Mouse (Mus musculus) lung, adult 2 months (tissue): ENCODE measurements around the gene Rala. TPM values are rescaled to one million over a fixed set of nuclear protein-coding genes. Genes with fewer than 3 reads are reported as not detected.

Source experiments
- DNase-seq: peaks from one replicate; pipeline ENCODE4 v3.0.0; 2022
- H3K4me1 ChIP-seq: fragments of 200-500 bp; 2 replicates; pipeline ENCODE4 v1.6.1; 2011; ENCODE audit warnings: low read length; ENCODE audit not compliant: control insufficient read depth, insufficient read depth
- H3K4me3 ChIP-seq: fragments of 200-500 bp; replicated peaks from 2 replicates; pipeline ENCODE3; 2011; ENCODE audit warnings: low read depth, mild to moderate bottlenecking, control low read depth, low read length; ENCODE audit errors: extremely low read depth
- CTCF ChIP-seq: fragments of 200-500 bp; IDR thresholded peaks from 2 replicates; pipeline ENCODE4 v1.5.1; 2011; ENCODE audit warnings: mild to moderate bottlenecking, low read length, control low read depth; ENCODE audit not compliant: insufficient read depth
- POLR2A ChIP-seq: fragments of 200-500 bp; IDR thresholded peaks from 2 replicates; pipeline ENCODE4 v1.6.1; 2011; ENCODE audit warnings: low read depth, mild to moderate bottlenecking, control low read depth, low read length, borderline replicate concordance; ENCODE audit errors: extremely low read depth
- WGBS: fragments of 180-500 bp; shearing (Covaris S2); methylation state at CpG from one replicate; pipeline ENCODE4 v1.1.7; 2018; 5-methylcytosine and 5-hydroxymethylcytosine counted together
- polyA plus RNA-seq: library from polyadenylated mRNA; depleted of rRNA; stranded (reverse); fragments of >200 nt; gene quantifications from 2 replicates; pipeline ENCODE4 v1.2.3, GENCODE M21; 2012

Rala gene
- polyA plus RNA-seq, 1 experiment, result 25.2 TPM

DNA sequence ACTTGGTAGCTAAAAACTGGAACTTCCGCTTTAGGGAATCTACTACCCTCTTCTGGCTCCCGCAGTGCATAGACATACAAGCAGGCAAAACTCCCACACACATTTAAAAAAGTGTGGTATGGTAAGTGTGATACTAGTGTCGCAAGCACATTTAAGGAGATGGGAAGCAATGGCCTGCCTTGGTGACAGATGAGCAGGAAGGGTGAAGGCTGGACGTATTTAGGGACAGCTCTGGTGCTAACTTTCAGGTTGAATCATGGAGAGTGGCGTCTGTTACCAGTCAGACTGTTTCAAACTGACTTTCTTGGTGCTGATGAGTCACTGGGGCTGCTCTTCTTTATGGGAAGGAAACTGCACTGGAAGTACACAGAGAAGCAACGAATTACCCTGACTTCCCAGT lies 52.5 kb downstream of the Rala start:
- WGBS, result 89% methylated on average over 6 of the region's 6 CpGs
- TF ChIP-seq POLR2A (no peak), CTCF (no peak)
- DNase-seq, result no peak
- Histone ChIP-seq H3K4me1 (no peaks in the 10 kb centered on the region), H3K4me3 (no peak overlapping the region)

DNA sequence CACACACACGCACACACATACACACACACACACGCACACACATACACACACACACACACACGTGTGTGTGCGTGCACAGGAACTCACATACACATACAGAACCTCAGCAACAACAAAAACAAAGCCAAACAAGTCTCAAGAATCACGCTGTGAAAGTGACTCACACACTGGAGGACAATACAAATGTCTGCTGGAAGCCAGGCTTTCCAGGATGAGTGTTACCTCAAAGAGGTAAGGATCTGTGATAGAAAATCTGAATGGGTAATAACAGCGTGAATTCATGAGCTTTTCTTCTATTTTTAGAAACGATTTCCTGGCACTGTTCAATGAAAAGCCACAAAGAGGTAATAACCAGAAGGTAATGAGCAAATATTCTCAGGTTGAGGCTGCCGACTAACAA lies 59.8 kb downstream of the Rala start:
- no peak for DNase-seq
- H3K4me1 ChIP-seq, result peaks cover 3% of the 10 kb centered on the region; the same call in 1 of the 2 replicates
- no peak overlapping the region for H3K4me3 ChIP-seq
- TF ChIP-seq CTCF, result no peak
- TF ChIP-seq POLR2A, result no peak
- WGBS, result 76% methylated on average over 8 of the region's 8 CpGs

DNA sequence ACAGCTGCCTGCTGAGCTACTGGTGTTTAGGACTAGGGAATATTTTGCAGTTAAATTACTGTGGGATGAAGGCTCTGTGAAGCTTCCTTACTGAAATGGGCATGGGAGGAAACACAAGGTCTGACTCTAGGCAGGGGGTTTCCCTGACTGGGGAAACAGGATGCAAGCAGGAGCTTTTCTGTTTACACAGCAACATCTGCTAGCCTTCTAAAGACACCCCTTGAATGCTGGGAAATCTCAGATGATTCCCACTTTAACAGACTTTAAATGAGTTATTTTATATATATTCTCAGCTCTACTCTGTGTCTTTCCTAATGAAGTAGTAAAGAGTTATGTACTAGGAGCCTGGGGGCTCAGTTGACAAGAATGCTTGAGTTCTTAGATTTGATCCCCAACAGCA lies 65.0 kb downstream of the Rala start:
- Histone ChIP-seq H3K4me1 (peaks cover 6% of the 10 kb centered on the region), H3K4me3 (no peak overlapping the region)
- TF ChIP-seq CTCF (no peak), POLR2A (no peak)
- DNase-seq, result no peak

DNA sequence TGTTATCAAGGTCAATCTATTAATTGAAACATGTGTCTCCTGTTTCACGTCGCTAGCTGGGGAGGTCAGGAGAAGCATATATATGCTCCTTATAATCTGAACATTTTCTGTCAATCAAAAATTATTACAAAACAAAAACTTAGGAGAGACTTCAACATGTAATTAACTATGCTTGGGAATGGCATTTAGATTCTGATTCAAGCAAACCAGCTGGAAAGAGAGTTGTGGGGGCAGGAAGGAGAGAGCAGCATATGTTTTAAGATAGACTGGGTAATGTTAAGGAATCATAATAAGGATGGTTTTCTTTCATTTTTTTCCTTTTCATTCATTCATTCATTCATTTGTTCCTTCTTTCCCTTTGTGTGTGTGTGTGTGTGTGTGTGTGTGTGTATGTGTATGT lies 77.3 kb downstream of the Rala start:
- Histone ChIP-seq H3K4me3 (no peak overlapping the region), H3K4me1 (no peaks in the 10 kb centered on the region)
- DNase-seq, result no peak
- no peak for TF ChIP-seq POLR2A
- TF ChIP-seq CTCF, result no peak
- 91% methylated on average over 2 of the region's 2 CpGs for WGBS

DNA sequence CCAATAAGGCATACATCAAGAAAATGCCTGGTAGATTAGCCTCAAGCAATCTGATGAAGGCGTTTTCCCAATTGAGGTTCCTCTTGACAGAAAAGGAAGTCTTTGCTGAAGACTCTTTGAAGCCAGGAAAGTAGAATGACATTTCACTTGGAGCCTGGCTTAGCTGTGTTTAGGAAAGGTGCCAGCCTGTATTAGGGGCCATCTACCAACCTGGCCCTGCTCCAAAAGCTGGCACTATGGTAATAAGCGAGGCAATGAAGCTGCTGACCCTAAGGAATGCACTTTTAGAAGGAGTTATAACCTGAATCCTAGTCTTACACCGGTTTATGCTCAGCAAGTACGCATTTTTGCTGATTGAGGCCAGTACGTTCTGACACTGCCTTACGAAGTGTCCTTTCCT lies 83.5 kb downstream of the Rala start:
- Histone ChIP-seq H3K4me1 (no peaks in the 10 kb centered on the region), H3K4me3 (no peak overlapping the region)
- WGBS, result 79% methylated on average over 6 of the region's 6 CpGs
- no peak for DNase-seq
- TF ChIP-seq CTCF, result no peak
- TF ChIP-seq POLR2A, result no peak

DNA sequence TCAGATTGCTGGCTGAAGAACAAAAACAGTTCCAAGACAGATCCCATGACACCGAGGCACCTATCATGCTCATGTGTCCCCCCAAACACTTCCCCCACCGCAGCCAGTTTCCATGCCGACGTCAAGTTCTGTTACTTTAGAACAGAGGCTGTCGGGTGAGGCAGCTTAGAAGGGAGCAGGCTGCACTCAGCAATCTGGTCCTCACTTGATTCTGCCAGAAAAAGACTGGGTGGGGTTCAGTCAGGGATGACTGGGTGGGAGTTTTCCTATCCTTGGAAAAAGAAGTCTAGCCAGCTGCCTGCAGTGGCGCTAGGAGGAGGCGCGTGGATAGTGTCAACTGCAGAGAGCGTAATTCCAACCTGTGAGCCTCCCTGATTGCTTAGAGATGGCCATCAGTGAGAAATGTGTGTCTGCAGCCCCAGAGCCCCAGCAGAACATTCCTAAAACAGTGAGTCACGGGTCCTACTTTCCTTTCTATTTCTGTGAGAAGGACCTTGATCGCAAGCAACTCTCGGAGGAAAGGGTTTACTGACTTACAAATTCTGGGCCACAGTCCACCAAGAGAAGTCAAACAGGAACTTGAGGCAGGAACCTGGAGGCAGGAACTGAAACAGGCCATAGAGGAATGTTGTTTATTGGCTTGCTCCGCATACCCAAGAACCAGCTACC lies 84.5 kb downstream of the Rala start:
- no peak for TF ChIP-seq POLR2A
- no peak for TF ChIP-seq CTCF
- Histone ChIP-seq H3K4me3 (no peak overlapping the region), H3K4me1 (no peaks in the 10 kb centered on the region)
- no peak for DNase-seq
- WGBS, result 79% methylated on average over 13 of the region's 13 CpGs

DNA sequence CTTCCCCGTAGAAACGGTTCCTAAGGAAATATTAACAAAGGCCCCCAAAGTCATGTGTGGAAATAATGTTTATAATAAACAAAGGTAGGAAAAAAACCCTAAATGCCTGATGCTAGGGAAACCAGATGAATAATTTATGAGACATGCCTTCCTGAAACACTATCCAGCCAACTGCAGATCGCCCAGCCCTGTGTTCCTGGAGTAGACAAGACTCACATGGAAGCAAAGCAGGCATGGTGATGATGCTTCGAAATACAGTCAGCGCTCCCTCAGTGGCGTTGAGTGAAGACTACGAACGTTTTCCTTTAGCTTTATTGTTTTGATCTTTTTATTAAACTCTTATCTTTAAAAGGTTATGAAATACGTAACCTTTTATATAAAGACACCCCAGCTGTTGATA lies 87.0 kb downstream of the Rala start:
- no peak for TF ChIP-seq CTCF
- no peak for TF ChIP-seq POLR2A
- Histone ChIP-seq H3K4me3 (no peak overlapping the region), H3K4me1 (no peaks in the 10 kb centered on the region)
- no peak for DNase-seq
- 76% methylated on average over 9 of the region's 9 CpGs for WGBS

DNA sequence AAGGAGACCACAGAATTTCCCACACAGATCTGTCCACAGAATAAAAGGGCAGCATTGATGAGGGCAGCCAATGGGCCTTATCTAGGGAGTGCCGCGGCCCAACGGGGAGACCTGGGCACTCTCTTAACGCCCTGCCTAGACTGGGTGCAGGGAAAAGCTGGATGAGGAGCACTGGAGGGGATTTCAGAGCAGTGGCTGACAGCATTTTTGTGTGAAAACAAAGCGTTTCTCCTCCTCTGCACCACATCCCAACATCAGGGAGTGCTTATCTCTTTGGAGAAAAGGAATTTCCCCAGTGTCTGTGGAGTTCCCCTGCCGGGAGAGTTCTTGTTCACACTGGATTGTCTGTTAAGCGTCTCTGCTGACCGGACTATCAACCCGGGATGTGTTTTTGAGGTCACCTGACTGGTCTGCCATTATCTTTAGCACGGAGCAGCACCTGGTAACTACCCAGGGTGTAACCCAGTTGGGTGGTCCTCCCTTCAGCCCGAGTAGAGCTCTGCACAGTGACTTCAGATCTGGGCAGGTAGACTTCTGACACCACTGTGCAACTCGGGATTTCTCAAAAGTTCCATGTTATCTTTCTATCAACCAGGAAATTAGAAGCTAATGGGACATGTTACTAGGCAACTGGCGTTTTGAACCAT lies 88.4 kb downstream of the Rala start:
- TF ChIP-seq POLR2A, result no peak
- no peak for TF ChIP-seq CTCF
- no peak for DNase-seq
- Histone ChIP-seq H3K4me3 (no peak overlapping the region), H3K4me1 (no peaks in the 10 kb centered on the region)
- WGBS, result 9% methylated on average over 13 of the region's 13 CpGs

DNA sequence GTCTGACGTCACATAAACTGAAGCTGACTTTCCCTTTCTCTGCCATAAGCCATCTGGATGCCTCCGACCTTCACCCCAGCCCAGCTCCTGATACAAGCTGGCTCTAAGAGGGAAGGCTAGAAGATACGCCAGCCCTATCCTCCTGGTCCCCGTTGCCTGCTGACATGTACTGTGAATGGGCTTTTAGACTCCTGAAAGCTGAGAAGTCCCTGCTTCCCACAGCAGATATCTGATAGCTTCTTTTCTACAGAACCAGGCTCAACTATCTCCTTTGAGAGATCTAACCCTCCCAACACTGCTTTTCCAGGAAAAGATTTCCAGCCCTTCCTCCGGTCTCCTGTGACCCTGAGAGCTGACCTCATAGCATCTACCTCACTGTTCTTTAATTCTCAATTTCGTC lies 89.3 kb downstream of the Rala start:
- no peak for TF ChIP-seq POLR2A
- TF ChIP-seq CTCF, result no peak
- no peak overlapping the region for H3K4me3 ChIP-seq
- WGBS, result 57% methylated on average over 6 of the region's 6 CpGs
- no peak for DNase-seq
- no peaks in the 10 kb centered on the region for H3K4me1 ChIP-seq

DNA sequence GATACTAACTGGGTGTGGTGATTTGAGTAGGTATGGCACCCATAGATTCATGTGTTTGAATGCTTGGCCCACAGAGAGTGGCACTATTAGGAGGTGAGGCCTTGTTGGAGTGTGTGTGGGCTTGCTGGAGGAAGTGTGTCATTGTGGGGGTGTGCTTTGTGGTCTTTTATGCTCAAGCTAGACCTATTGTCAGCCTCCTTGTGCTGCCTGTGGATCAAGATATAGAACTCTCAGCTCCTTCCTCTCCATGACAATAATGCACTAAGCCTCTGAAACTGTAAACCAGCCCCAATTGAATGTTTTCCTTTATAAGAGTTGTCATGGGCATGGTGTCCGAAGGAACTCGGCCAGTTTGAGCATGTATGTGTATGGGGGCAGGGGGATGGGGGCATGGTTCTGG lies 100.7 kb downstream of the Rala start:
- Histone ChIP-seq H3K4me3 (no peak overlapping the region), H3K4me1 (no peaks in the 10 kb centered on the region)
- 88% methylated on average over 2 of the region's 2 CpGs for WGBS
- DNase-seq, result no peak
- TF ChIP-seq CTCF (no peak), POLR2A (no peak)
